Mouse (Mus musculus) liver (tissue): ENCODE measurements around the gene Sik1.

Experiments
- DNase-seq: peaks from one replicate; pipeline ENCODE4 v3.0.0-alpha.2; 2020; ENCODE audit warnings: mixed read lengths

Sik1 gene

GRCm38 (mm10) chr17:31875326-31875930, 19.8 kb upstream of the Sik1 start:
- DNase-seq = no peak

- DNase-seq = no peak
These were observed 19.1 kb upstream of the Sik1 start for GRCm38 (mm10) chr17:31874691-31875090.

- peak; percentile 43 for DNase-seq
These were observed 18.4 kb upstream of the Sik1 start for GRCm38 (mm10) chr17:31873973-31874372.

- DNase-seq = no peak
These were observed 17.7 kb upstream of the Sik1 start for GRCm38 (mm10) chr17:31873185-31873870.

GRCm38 (mm10) chr17:31872826-31873165, 17.2 kb upstream of the Sik1 start:
- DNase-seq = no peak

- DNase-seq = no peak
These were observed 16.6 kb upstream of the Sik1 start for GRCm38 (mm10) chr17:31871968-31872825.

GRCm38 (mm10) chr17:31870931-31871421, 15.4 kb upstream of the Sik1 start:
- peak; percentile 58 for DNase-seq

- DNase-seq = no peak
These were observed 14.8 kb upstream of the Sik1 start for GRCm38 (mm10) chr17:31870446-31870845.

GRCm38 (mm10) chr17:31868076-31868475, 12.5 kb upstream of the Sik1 start:
- no peak for DNase-seq

GRCm38 (mm10) chr17:31867061-31867460, 11.5 kb upstream of the Sik1 start:
- DNase-seq = no peak

- DNase-seq = no peak
These were observed 10.0 kb upstream of the Sik1 start for GRCm38 (mm10) chr17:31865636-31866035.

GRCm38 (mm10) chr17:31864666-31865450, 9.3 kb upstream of the Sik1 start:
- no peak for DNase-seq

- DNase-seq = no peak
These were observed 7.7 kb upstream of the Sik1 start for GRCm38 (mm10) chr17:31863151-31863815.

- no peak for DNase-seq
These were observed 6.5 kb upstream of the Sik1 start for GRCm38 (mm10) chr17:31862136-31862535.

GRCm38 (mm10) chr17:31861661-31862060, 6.1 kb upstream of the Sik1 start:
- DNase-seq = no peak

GRCm38 (mm10) chr17:31860856-31861255, 5.3 kb upstream of the Sik1 start:
- no peak for DNase-seq

- DNase-seq = no peak
These were observed 3.8 kb upstream of the Sik1 start for GRCm38 (mm10) chr17:31859367-31859766.

GRCm38 (mm10) chr17:31858786-31859185, 3.2 kb upstream of the Sik1 start:
- DNase-seq = no peak

GRCm38 (mm10) chr17:31857903-31858426, 2.4 kb upstream of the Sik1 start:
- DNase-seq = no peak

GRCm38 (mm10) chr17:31857251-31857650, 1.6 kb upstream of the Sik1 start:
- no peak for DNase-seq

GRCm38 (mm10) chr17:31856519-31857160, 1.0 kb upstream of the Sik1 start:
- peak; percentile 63 for DNase-seq
